8 mouse cellular contexts compared by ENCODE assay signal in the genomic region with DNA sequence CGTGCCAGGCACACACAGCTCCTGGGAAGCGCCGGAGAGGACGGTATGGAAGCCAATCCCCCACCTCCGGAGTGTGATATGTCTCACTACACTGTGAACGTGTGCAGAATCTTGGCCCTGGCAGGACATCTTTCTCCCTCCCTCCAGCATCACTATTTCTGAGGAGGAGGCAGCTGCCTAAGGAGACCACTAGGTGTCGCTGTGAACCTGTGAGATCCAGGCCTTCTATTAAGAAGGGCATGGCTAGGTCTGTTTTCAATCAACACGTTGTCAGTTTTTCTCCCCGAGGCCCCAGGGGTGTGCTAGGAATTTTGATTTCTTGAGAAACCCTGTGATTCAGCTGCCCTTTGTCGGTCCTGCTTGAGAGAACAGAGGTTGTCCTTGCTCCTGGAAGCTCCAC.
A peak's percentile ranks its signal among the peaks of the same experiment; 100 is the strongest.
DNase-seq lines count a peak whose midpoint lies in the region; ATAC-seq and TF ChIP-seq lines count a peak whose summit lies in the region.

No protein-coding gene starts in this region.

- H3K27ac ChIP-seq in cerebellum, adult 2 months (ENCODE audit: insufficient read depth, low read length) = no peak overlapping the region
- H3K27ac ChIP-seq in forebrain, postnatal 0 days (ENCODE audit: low read depth, low read length) = no peak overlapping the region
- no peak overlapping the region for H3K27ac ChIP-seq in lung, embryonic 16.5 days (ENCODE audit: low read length)

- H3K27me3 ChIP-seq in cerebellum, adult 2 months (ENCODE audit: control insufficient read depth, insufficient read depth, low read length) = no peaks in the 10 kb centered on the region; the same call in 1 of the 2 replicates
- H3K27me3 ChIP-seq in forebrain, postnatal 0 days (ENCODE audit: insufficient read depth, low read length) = no peaks in the 10 kb centered on the region
- no peaks in the 10 kb centered on the region; the same call in 1 of the 2 replicates for H3K27me3 ChIP-seq in lung, embryonic 16.5 days (ENCODE audit: control insufficient read depth, insufficient read depth, low read depth, low read length)

- TF ChIP-seq CTCF in cerebellum, adult 2 months (IDR thresholded peaks at IDR 0.05; ENCODE audit: borderline replicate concordance, insufficient read depth, low read depth, low read length) = peak; percentile 97
- TF ChIP-seq CTCF in forebrain, postnatal 0 days (IDR thresholded peaks at IDR 0.05; ENCODE audit: low read depth) = peak; percentile 98

- H3K9ac ChIP-seq in forebrain, postnatal 0 days = peak overlapping the region; percentile 35; the same call in 1 of the 2 replicates
- no peak overlapping the region for H3K9ac ChIP-seq in lung, embryonic 16.5 days (ENCODE audit: low read length)

- peaks cover 2% of the 10 kb centered on the region; the same call in 1 of the 2 replicates for H3K4me1 ChIP-seq in cerebellum, adult 2 months (ENCODE audit: control insufficient read depth, insufficient read depth, low read length)
- peaks cover 7% of the 10 kb centered on the region; the same call in 1 of the 2 replicates for H3K4me1 ChIP-seq in forebrain, postnatal 0 days (ENCODE audit: insufficient read depth)
- peaks cover 7% of the 10 kb centered on the region for H3K4me1 ChIP-seq in lung, embryonic 16.5 days (replicated peaks; ENCODE audit: control insufficient read depth, insufficient read depth, low read length)

- TF ChIP-seq POLR2A in cerebellum, adult 2 months (IDR thresholded peaks at IDR 0.05; ENCODE audit: borderline replicate concordance, insufficient read depth, low read length) = no peak

- peak; percentile 83 for ATAC-seq in forebrain, postnatal 0 days
- ATAC-seq in lung, embryonic 16.5 days (ENCODE audit: low read depth) = peak; percentile 59; the same call in 1 of the 2 replicates

- H3K4me3 ChIP-seq in cerebellum, adult 2 months (replicated peaks; ENCODE audit: insufficient read depth, low read depth, low read length) = no peak overlapping the region
- no peak overlapping the region for H3K4me3 ChIP-seq in forebrain, postnatal 0 days (ENCODE audit: low read depth, low read length)
- H3K4me3 ChIP-seq in lung, embryonic 16.5 days (ENCODE audit: low read length) = no peak overlapping the region

- H3K4me2 ChIP-seq in forebrain, postnatal 0 days (ENCODE audit: low read depth) = no peak overlapping the region
- H3K4me2 ChIP-seq in lung, embryonic 16.5 days (ENCODE audit: low read depth, low read length) = no peak overlapping the region

- no peaks in the 10 kb centered on the region for H3K36me3 ChIP-seq in forebrain, postnatal 0 days (ENCODE audit: insufficient read depth)
- H3K36me3 ChIP-seq in lung, embryonic 16.5 days (ENCODE audit: control insufficient read depth, insufficient read depth, low read length) = no peaks in the 10 kb centered on the region

- 1% methylated on average over 10 of the region's 10 CpGs for WGBS in cerebellum, adult 2 months
- WGBS in forebrain, postnatal 0 days = 2% methylated on average over 10 of the region's 10 CpGs
- WGBS in lung, embryonic 16.5 days = 2% methylated on average over 10 of the region's 10 CpGs

- H3K9me3 ChIP-seq in forebrain, postnatal 0 days (ENCODE audit: low read length) = no peaks in the 10 kb centered on the region
- no peaks in the 10 kb centered on the region for H3K9me3 ChIP-seq in lung, embryonic 16.5 days (ENCODE audit: control insufficient read depth, low read length)

- DNase-seq in NIH3T3 (ENCODE audit: low read depth) = peak; percentile 98
- peak; percentile 70 to 75 for DNase-seq in cerebellum, adult 2 months
- peak; percentile 91 for DNase-seq in forebrain, postnatal 0 days
- DNase-seq in heart, postnatal 4 days = peak; percentile 85
- peak; percentile 69 to 87 for DNase-seq in layer of hippocampus, adult 18-20 months (ENCODE audit: low spot score in 2 of 2)
- DNase-seq in ovary, postnatal 36 days (ENCODE audit: low spot score) = peak; percentile 64
- peak; percentile 68 for DNase-seq in thymus, postnatal 25 days
